Mouse (Mus musculus): ENCODE measurements around the gene Olfr519.

GRCm38 (mm10) chr7:108928280-108929188, 34.3 kb upstream of the Olfr519 start:
- TF ChIP-seq POLR2A (IDR thresholded peaks at IDR 0.05; ENCODE audit: low read depth, low read length): no peak
- TF ChIP-seq CHD2 (IDR thresholded peaks at IDR 0.05; ENCODE audit: low read length): no peak
- TF ChIP-seq CTCF (conservative IDR thresholded peaks at IDR 0.05 in 1 of 2, IDR thresholded peaks at IDR 0.05 in 1 of 2; ENCODE audit: low read depth in 2 of 2, low read length in 2 of 2): no peak
- no peak for TF ChIP-seq CHD1 (IDR thresholded peaks at IDR 0.05; ENCODE audit: low read depth, low read length)
- TF ChIP-seq TBP (conservative IDR thresholded peaks at IDR 0.05; ENCODE audit: low read depth, low read length): no peak
- TF ChIP-seq USF2 (conservative IDR thresholded peaks at IDR 0.05; ENCODE audit: low read depth, low read length): no peak
- no peak for TF ChIP-seq POLR2AphosphoS2 (IDR thresholded peaks at IDR 0.05; ENCODE audit: low read depth, low read length)
- no peak for TF ChIP-seq SIN3A (IDR thresholded peaks at IDR 0.05; ENCODE audit: low read length)
- TF ChIP-seq MAX (IDR thresholded peaks at IDR 0.05; ENCODE audit: low read length): no peak
- TF ChIP-seq RAD21 (IDR thresholded peaks at IDR 0.05; ENCODE audit: low read depth, low read length): no peak
- TF ChIP-seq EP300 (IDR thresholded peaks at IDR 0.05; ENCODE audit: low read length): no peak
- no peak for TF ChIP-seq NELFE (IDR thresholded peaks at IDR 0.05; ENCODE audit: low read depth, low read length)
- no peak for TF ChIP-seq MAZ (IDR thresholded peaks at IDR 0.05; ENCODE audit: low read depth, low read length)
- TF ChIP-seq ZMIZ1 (IDR thresholded peaks at IDR 0.05; ENCODE audit: low read depth, low read length): no peak

Measured in CH12.LX (cell line).